7 mouse cellular contexts compared by ENCODE assay signal in the genomic region with DNA sequence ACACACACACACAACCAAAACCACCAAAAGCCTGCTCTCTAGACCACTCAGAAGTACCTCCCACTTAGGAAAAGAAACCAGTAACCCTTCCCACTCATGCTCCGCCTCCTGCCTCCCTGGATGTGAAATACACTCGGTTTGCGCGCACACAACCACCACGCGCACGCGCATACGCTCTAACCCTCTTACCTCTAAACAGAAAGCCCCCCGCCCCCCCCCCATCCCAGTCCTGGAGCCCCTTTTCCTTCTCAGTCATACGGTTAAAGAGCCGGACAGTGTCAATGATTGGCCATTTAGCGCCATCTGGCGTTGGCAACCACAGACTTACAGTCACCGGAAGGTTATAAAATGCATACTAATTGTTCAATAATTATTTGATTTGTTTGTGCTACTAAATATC. TPM values are rescaled to one million over a fixed set of nuclear protein-coding genes. Genes with fewer than 3 reads are reported as not detected.
DNase-seq lines count a peak whose midpoint lies in the region; ATAC-seq and TF ChIP-seq lines count a peak whose summit lies in the region.

No protein-coding gene starts in this region.

- peaks cover 31% of the 10 kb centered on the region for H3K4me1 ChIP-seq in forebrain, embryonic 15.5 days
- H3K4me1 ChIP-seq in lung, postnatal 0 days (ENCODE audit: insufficient read depth, low read depth, low read length) = peaks cover 6% of the 10 kb centered on the region; the same call in 1 of the 2 replicates
- H3K4me1 ChIP-seq in small intestine, adult 2 months (ENCODE audit: control insufficient read depth, insufficient read depth, insufficient read length, low read length) = peaks cover 9% of the 10 kb centered on the region

- no peak overlapping the region for H3K9ac ChIP-seq in forebrain, embryonic 15.5 days (replicated peaks)
- H3K9ac ChIP-seq in lung, postnatal 0 days (replicated peaks; ENCODE audit: low read depth) = no peak overlapping the region

- no peaks in the 10 kb centered on the region for H3K36me3 ChIP-seq in forebrain, embryonic 15.5 days
- H3K36me3 ChIP-seq in lung, postnatal 0 days (ENCODE audit: insufficient read depth, low read length) = no peaks in the 10 kb centered on the region
- no peaks in the 10 kb centered on the region for H3K36me3 ChIP-seq in small intestine, adult 2 months (ENCODE audit: control insufficient read depth, insufficient read depth, low read length)

- peak; percentile 74 for TF ChIP-seq CTCF in lung, postnatal 0 days (IDR thresholded peaks at IDR 0.05)
- TF ChIP-seq CTCF in small intestine, adult 2 months (IDR thresholded peaks at IDR 0.05; ENCODE audit: extremely low read depth, insufficient read length, insufficient replicate concordance, low read depth, low read length) = peak; percentile 59; the same call in 1 of the 2 replicates

- TF ChIP-seq EP300 in lung, postnatal 0 days (IDR thresholded peaks at IDR 0.05) = no peak

- peak overlapping the region; percentile 24 for H3K4me3 ChIP-seq in forebrain, embryonic 15.5 days
- peak overlapping the region; percentile 41 for H3K4me3 ChIP-seq in lung, postnatal 0 days (ENCODE audit: low read depth, low read length)
- H3K4me3 ChIP-seq in small intestine, adult 2 months (ENCODE audit: low read depth, low read length) = peak overlapping the region; percentile 63

- no peaks in the 10 kb centered on the region for H3K9me3 ChIP-seq in forebrain, embryonic 15.5 days
- H3K9me3 ChIP-seq in lung, postnatal 0 days (ENCODE audit: low read length) = no peaks in the 10 kb centered on the region

- peak; percentile 71 for DNase-seq in thymus, postnatal 4 days
- DNase-seq in thymus, adult 18-20 months = no peak
- peak; percentile 74 for DNase-seq in brain, adult 2 months (ENCODE audit: low read depth, low spot score)
- DNase-seq in kidney, adult 9 months = peak; percentile 59
- peak; percentile 67 for DNase-seq in lung, postnatal 0 days (ENCODE audit: low spot score)

- ATAC-seq in forebrain, embryonic 15.5 days (replicated peaks) = no peak; the same call in 1 of the 2 replicates
- ATAC-seq in lung, postnatal 0 days = peak; percentile 47

- H3K27me3 ChIP-seq in forebrain, embryonic 15.5 days = no peaks in the 10 kb centered on the region; the same call in 1 of the 2 replicates
- H3K27me3 ChIP-seq in lung, postnatal 0 days (replicated peaks; ENCODE audit: insufficient read depth, low read length) = 0 out of 2 replicates have a peak, but pooled peaks cover 11% of the 10 kb centered on the region
- peaks cover 15% of the 10 kb centered on the region for H3K27me3 ChIP-seq in small intestine, adult 2 months (ENCODE audit: control insufficient read depth, insufficient read depth, low read length)

- no peak for TF ChIP-seq POLR2A in small intestine, adult 2 months (IDR thresholded peaks at IDR 0.05; ENCODE audit: low read depth, low read length)

- peak overlapping the region; percentile 66 for H3K4me2 ChIP-seq in forebrain, embryonic 15.5 days (replicated peaks)
- peak overlapping the region; percentile 70 for H3K4me2 ChIP-seq in lung, postnatal 0 days (replicated peaks; ENCODE audit: low read depth, low read length)

- no peak overlapping the region for H3K27ac ChIP-seq in forebrain, embryonic 15.5 days (replicated peaks)
- no peak overlapping the region for H3K27ac ChIP-seq in lung, postnatal 0 days (ENCODE audit: low read length)
- no peak overlapping the region for H3K27ac ChIP-seq in small intestine, adult 2 months (ENCODE audit: insufficient read depth, low read depth, low read length)

- WGBS in forebrain, embryonic 15.5 days = 1% methylated on average over 15 of the region's 15 CpGs
- 1% methylated on average over 15 of the region's 15 CpGs for WGBS in lung, postnatal 0 days
- WGBS in small intestine, adult 2 months = 3% methylated on average over 15 of the region's 15 CpGs

RNA-seq across cellular contexts. Expression of a gene that starts 5.2 kb away (rescaled TPM):
- polyA plus RNA-seq in forebrain, embryonic 15.5 days (2015; fragmentation: Nextera tagmentation; extraction: Ambion mirVana) = 10.3 and 11.1 TPM in 2 replicates
- polyA plus RNA-seq in lung, postnatal 0 days (2015; fragmentation: Nextera tagmentation; extraction: Ambion mirVana) = 23.1 and 25.1 TPM in 2 replicates
- polyA plus RNA-seq in small intestine, adult 2 months (2012; rRNA removed) = 3.4 and 8.2 TPM in 2 replicates

RNA-seq across cellular contexts. Expression of a gene that starts 12.3 kb away (rescaled TPM):
- polyA plus RNA-seq in forebrain, embryonic 15.5 days (2015; fragmentation: Nextera tagmentation; extraction: Ambion mirVana) = 7.9 and 8.3 TPM in 2 replicates
- polyA plus RNA-seq in lung, postnatal 0 days (2015; fragmentation: Nextera tagmentation; extraction: Ambion mirVana) = 4.1 and 4.5 TPM in 2 replicates
- 3.5 and 8.1 TPM in 2 replicates for polyA plus RNA-seq in small intestine, adult 2 months (2012; rRNA removed)

RNA-seq across cellular contexts. Expression of a gene that starts 15.3 kb away (rescaled TPM):
- polyA plus RNA-seq in forebrain, embryonic 15.5 days (2015; fragmentation: Nextera tagmentation; extraction: Ambion mirVana) = 53.0 and 54.3 TPM in 2 replicates
- polyA plus RNA-seq in lung, postnatal 0 days (2015; fragmentation: Nextera tagmentation; extraction: Ambion mirVana) = 93.3 and 105 TPM in 2 replicates
- polyA plus RNA-seq in small intestine, adult 2 months (2012; rRNA removed) = 155 and 252 TPM in 2 replicates

RNA-seq across cellular contexts. Expression of a gene that starts 22.7 kb away (rescaled TPM):
- polyA plus RNA-seq in forebrain, embryonic 15.5 days (2015; fragmentation: Nextera tagmentation; extraction: Ambion mirVana) = 0.97 and 2.0 TPM in 2 replicates
- 1.7 and 1.9 TPM in 2 replicates for polyA plus RNA-seq in lung, postnatal 0 days (2015; fragmentation: Nextera tagmentation; extraction: Ambion mirVana)
- 5.1 and 8.2 TPM in 2 replicates for polyA plus RNA-seq in small intestine, adult 2 months (2012; rRNA removed)

RNA-seq across cellular contexts. Expression of a gene that starts 25.3 kb away (rescaled TPM):
- polyA plus RNA-seq in forebrain, embryonic 15.5 days (2015; fragmentation: Nextera tagmentation; extraction: Ambion mirVana) = 324 and 348 TPM in 2 replicates
- polyA plus RNA-seq in lung, postnatal 0 days (2015; fragmentation: Nextera tagmentation; extraction: Ambion mirVana) = 0.70 and 0.89 TPM in 2 replicates
- 1.3 and 1.5 TPM in 2 replicates for polyA plus RNA-seq in small intestine, adult 2 months (2012; rRNA removed)

Comparison
In these comparisons a context has a peak if more than half of its experiments do, and no peak if none do; other contexts are left out.
1. DNase-seq: peak in thymus, postnatal 4 days (single experiment), brain, adult 2 months (single experiment), kidney, adult 9 months (single experiment) and lung, postnatal 0 days (single experiment); none in thymus, adult 18-20 months (0 of 2).
2. Peak in every context shown above with its lines, with median percentiles within 50 percentile points of each other: H3K4me3 ChIP-seq.